Mouse (Mus musculus): Measurements from ENCODE around the gene Xcr1. TPM values are rescaled to one million over a fixed set of nuclear protein-coding genes. Genes with fewer than 3 reads are reported as not detected.

The Xcr1 gene
- polyA plus RNA-seq, 1 experiment from 2014 or later = 0.04 TPM

DNA sequence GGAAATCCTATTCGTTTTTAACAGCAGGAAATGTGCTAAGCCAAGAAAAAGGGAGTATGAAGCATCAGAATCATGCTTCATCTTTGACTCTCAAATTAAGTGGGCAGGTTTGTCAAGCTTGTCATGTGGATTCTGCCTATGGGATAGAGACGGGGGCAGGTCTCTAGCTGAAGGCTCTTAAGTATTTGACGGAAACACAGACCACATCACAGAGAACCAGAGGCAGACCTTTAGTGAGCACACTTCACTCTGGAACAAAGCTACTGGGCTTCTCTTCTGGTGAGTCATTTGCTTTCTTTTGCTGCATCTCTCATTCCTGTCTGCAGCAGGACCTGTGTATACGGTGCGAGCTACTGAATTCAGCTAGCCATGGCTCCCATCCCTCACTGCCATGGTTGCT lies 55.6 kb downstream of the Xcr1 start, which contains the start of gene Cxcr6:
TSS of gene Cxcr6 (plus strand) at position 209 of the 400 bp plus-strand sequence.
- WGBS = 90% methylated on average over 5 of the region's 5 CpGs
- no peak within 1 kb of the TSS for H3K27ac ChIP-seq
- H3K9me3 ChIP-seq (replicated peaks) = no peaks in the 10 kb centered on the region
- no peak within 1 kb of the TSS for H3K4me2 ChIP-seq (replicated peaks)
- peaks cover 10% of the 10 kb centered on the region for H3K36me3 ChIP-seq
- H3K27me3 ChIP-seq = no peaks in the 10 kb centered on the region
- no peak within 1 kb of the TSS for H3K4me3 ChIP-seq
- H3K9ac ChIP-seq = no peak within 1 kb of the TSS
- ATAC-seq (ENCODE audit: low FRiP score) = no peak
- no peaks in the 10 kb centered on the region for H3K4me1 ChIP-seq

DNA sequence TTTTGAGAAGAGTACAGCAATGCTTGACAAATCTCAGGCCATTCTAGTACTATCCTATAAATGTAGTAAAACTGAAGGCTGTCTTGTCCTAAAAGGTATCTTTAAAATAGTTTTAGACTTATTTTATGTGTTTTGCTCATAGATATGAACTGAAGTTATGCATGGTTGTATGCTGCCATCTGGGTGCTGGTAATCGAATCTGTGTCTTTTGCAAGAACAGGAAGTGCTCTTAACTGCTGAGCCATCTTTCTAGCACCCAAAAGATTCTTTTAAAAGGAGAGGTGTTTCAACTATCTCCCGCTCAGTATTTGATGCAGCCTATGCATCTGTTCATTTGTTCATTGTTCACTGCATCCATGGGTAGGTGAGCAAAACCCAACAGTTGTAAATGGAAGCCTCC lies 56.6 kb downstream of the Xcr1 start:
- Histone ChIP-seq H3K4me1 (no peaks in the 10 kb centered on the region), H3K27ac (no peak overlapping the region), H3K27me3 (no peaks in the 10 kb centered on the region), H3K36me3 (peaks cover 3% of the 10 kb centered on the region; the same call in 1 of the 2 replicates), H3K4me3 (no peak overlapping the region), H3K9me3 (replicated peaks) (no peaks in the 10 kb centered on the region), H3K4me2 (replicated peaks) (no peak overlapping the region), H3K9ac (no peak overlapping the region)
- WGBS = 87% methylated on average over 2 of the region's 2 CpGs
- no peak for ATAC-seq (ENCODE audit: low FRiP score)

DNA sequence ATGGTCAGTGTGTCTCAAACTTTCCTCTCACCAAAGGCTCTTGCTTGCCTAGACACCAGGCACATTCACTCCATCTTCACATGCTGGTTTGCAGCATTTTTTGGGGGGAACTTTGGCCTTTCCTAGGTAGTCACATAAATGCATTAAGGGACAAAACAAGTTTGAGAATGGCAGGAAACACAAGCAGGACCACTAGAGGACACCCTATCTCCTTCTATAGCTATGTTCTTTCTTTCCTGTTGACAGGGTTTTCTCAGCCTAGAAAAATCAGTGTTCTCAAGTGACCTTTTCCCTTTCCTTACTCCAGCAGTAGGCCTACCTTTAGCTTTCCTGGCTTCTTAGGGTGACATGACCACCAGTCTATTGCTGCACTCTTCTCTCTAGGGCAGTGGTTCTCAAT lies 58.9 kb downstream of the Xcr1 start:
- Histone ChIP-seq H3K4me2 (replicated peaks) (no peak overlapping the region), H3K27me3 (no peaks in the 10 kb centered on the region), H3K4me3 (no peak overlapping the region), H3K36me3 (no peaks in the 10 kb centered on the region; the same call in 1 of the 2 replicates), H3K4me1 (no peaks in the 10 kb centered on the region), H3K27ac (no peak overlapping the region), H3K9ac (no peak overlapping the region), H3K9me3 (replicated peaks) (no peaks in the 10 kb centered on the region)
- no peak for ATAC-seq (ENCODE audit: low FRiP score)

DNA sequence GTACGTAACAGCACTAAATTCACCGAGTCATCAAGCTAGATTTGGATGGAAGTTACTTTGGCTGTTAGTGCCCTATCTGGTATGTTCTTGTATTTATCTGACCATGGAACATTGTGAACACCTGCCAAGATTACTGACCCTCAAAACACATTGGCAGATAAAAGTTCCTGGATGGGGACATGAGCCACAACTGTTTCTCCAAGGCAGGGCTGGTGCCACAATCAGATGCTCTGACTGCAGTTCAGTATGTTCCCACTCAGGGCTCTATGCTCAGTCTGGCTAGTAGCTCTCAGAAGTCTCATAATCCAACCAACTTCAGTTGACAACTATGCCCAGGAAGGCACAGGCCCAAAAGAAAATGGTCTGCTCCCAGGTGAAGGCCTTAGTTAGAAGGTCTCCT lies 59.4 kb downstream of the Xcr1 start:
- Histone ChIP-seq H3K9ac (no peak overlapping the region), H3K4me2 (replicated peaks) (no peak overlapping the region), H3K4me1 (no peaks in the 10 kb centered on the region), H3K27me3 (no peaks in the 10 kb centered on the region), H3K4me3 (no peak overlapping the region), H3K36me3 (no peaks in the 10 kb centered on the region; the same call in 1 of the 2 replicates), H3K27ac (no peak overlapping the region), H3K9me3 (replicated peaks) (no peaks in the 10 kb centered on the region)
- ATAC-seq (ENCODE audit: low FRiP score) = no peak
- WGBS = 97% methylated on average over 2 of the region's 2 CpGs

Other genes with a start within 250 kb of the Xcr1 start
- 0.27 and 0.38 TPM in 2 replicates for gene Slc6a20b, start 229.5 kb downstream of the Xcr1 start, polyA plus RNA-seq (2016; fragmentation: Nextera tagmentation; extraction: Ambion mirVana)
- gene Ccr9, start 183.6 kb downstream of the Xcr1 start, polyA plus RNA-seq (2016; fragmentation: Nextera tagmentation; extraction: Ambion mirVana) = 0.25 and 0.29 TPM in 2 replicates
- gene Slc6a20a, start 183.1 kb downstream of the Xcr1 start, polyA plus RNA-seq (2016; fragmentation: Nextera tagmentation; extraction: Ambion mirVana) = 1.5 and 1.6 TPM in 2 replicates
- gene Lztfl1, start 144.3 kb downstream of the Xcr1 start, polyA plus RNA-seq (2016; fragmentation: Nextera tagmentation; extraction: Ambion mirVana) = 53.2 and 57.4 TPM in 2 replicates
- 0.22 and 0.23 TPM in 2 replicates for gene Cxcr6, start 55.6 kb downstream of the Xcr1 start, polyA plus RNA-seq (2016; fragmentation: Nextera tagmentation; extraction: Ambion mirVana)
- 11.3 and 12.2 TPM in 2 replicates for gene Fyco1, start 10.1 kb downstream of the Xcr1 start, polyA plus RNA-seq (2016; fragmentation: Nextera tagmentation; extraction: Ambion mirVana)
- gene Ccr1, start 106.7 kb upstream of the Xcr1 start, polyA plus RNA-seq (2016; fragmentation: Nextera tagmentation; extraction: Ambion mirVana) = 0.99 and 1.1 TPM in 2 replicates
- not detected in 2 replicates for gene Ccr1l1, start 116.4 kb upstream of the Xcr1 start, polyA plus RNA-seq (2016; fragmentation: Nextera tagmentation; extraction: Ambion mirVana)
- not detected in 2 replicates for gene Ccr3, start 159.9 kb upstream of the Xcr1 start, polyA plus RNA-seq (2016; fragmentation: Nextera tagmentation; extraction: Ambion mirVana)
- 0.34 and 0.38 TPM in 2 replicates for gene Ccr2, start 239.9 kb upstream of the Xcr1 start, polyA plus RNA-seq (2016; fragmentation: Nextera tagmentation; extraction: Ambion mirVana)